Mouse (Mus musculus) erythroblast, embryonic 14.5 days (primary cell): ENCODE results near the gene 4921507P07Rik. TPM values are rescaled to one million over a fixed set of nuclear protein-coding genes. Genes with fewer than 3 reads are reported as not detected.
"Not testable (repeated sequence)": the region's sequence is repeated elsewhere in the genome, so short reads cannot be mapped to it uniquely, and the experiment has no call there.

Experiments
- H3K27me3 ChIP-seq: 2 replicates; pipeline ENCODE4 v1.6.1; 2012; ENCODE audit warnings: inconsistent platforms; ENCODE audit not compliant: control insufficient read depth
- H3K36me3 ChIP-seq: 2 replicates; pipeline ENCODE4 v1.6.1; 2012; ENCODE audit warnings: mild to moderate bottlenecking, inconsistent platforms; ENCODE audit not compliant: control insufficient read depth
- H3K4me1 ChIP-seq: 2 replicates; pipeline ENCODE4 v1.6.1; 2012; ENCODE audit warnings: inconsistent platforms; ENCODE audit not compliant: control insufficient read depth
- H3K4me3 ChIP-seq: replicated peaks from 2 replicates; pipeline ENCODE3; 2012; ENCODE audit warnings: moderate library complexity, mild to moderate bottlenecking, inconsistent platforms
- H3K9me3 ChIP-seq: 2 replicates; pipeline ENCODE4 v1.6.1; 2012; ENCODE audit warnings: low read length, inconsistent platforms, mixed read lengths; ENCODE audit not compliant: control insufficient read depth
- GATA1 ChIP-seq: IDR thresholded peaks from 2 replicates; pipeline ENCODE4 v1.6.1; 2012; ENCODE audit warnings: low read length, inconsistent platforms, mixed read lengths
- TAL1 ChIP-seq: IDR thresholded peaks from 3 replicates; pipeline ENCODE4 v1.6.1; 2012; ENCODE audit warnings: low read length, inconsistent platforms, mixed read lengths
- polyA plus RNA-seq: library from polyadenylated mRNA; stranded (reverse); fragments of >175 nt; gene quantifications from 2 replicates; pipeline ENCODE4 v1.2.3, GENCODE M21; 2012

Gene 4921507P07Rik
- polyA plus RNA-seq, 1 experiment = not detected

- Histone ChIP-seq H3K4me1 (peaks cover 23% of the 10 kb centered on the region), H3K4me3 (no peak overlapping the region), H3K27me3 (no peaks in the 10 kb centered on the region), H3K36me3 (peaks cover 19% of the 10 kb centered on the region), H3K9me3 (no peaks in the 10 kb centered on the region)
- no peak for TF ChIP-seq TAL1
- no peak for TF ChIP-seq GATA1
Measured at GRCm38 (mm10) chr6:50563651-50564050, 32.8 kb downstream of the 4921507P07Rik start.

- TF ChIP-seq GATA1 (no peak), TAL1 (no peak)
- Histone ChIP-seq H3K27me3 (no peaks in the 10 kb centered on the region), H3K9me3 (no peaks in the 10 kb centered on the region), H3K4me1 (peaks cover 20% of the 10 kb centered on the region), H3K4me3 (no peak overlapping the region), H3K36me3 (peaks cover 19% of the 10 kb centered on the region)
Measured at GRCm38 (mm10) chr6:50562421-50562820, 34.0 kb downstream of the 4921507P07Rik start.

DNA sequence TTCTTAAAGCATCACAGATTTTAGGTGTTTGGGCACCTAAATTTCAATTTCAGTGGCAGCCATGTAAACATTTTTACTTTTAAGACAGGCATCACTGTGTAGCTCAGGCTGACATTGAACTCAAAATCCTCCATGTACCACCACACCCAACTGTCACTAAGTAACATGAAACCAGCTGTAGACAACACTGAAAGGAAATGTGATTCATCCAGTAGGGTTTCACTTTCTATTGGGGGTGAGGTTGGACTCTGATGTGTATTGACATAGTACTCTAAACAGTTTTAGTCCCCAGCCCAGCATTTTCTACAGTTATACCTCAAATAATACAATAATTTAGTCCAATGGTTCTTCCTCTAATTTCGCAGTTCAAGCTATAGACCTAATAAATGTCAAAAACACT, 35.7 kb downstream of the 4921507P07Rik start:
- peaks cover 8% of the 10 kb centered on the region for H3K4me1 ChIP-seq
- peaks cover 19% of the 10 kb centered on the region for H3K36me3 ChIP-seq
- TF ChIP-seq GATA1 = no peak
- TF ChIP-seq TAL1 = no peak
- no peaks in the 10 kb centered on the region for H3K27me3 ChIP-seq
- no peaks in the 10 kb centered on the region for H3K9me3 ChIP-seq
- H3K4me3 ChIP-seq = no peak overlapping the region

- no peak for TF ChIP-seq GATA1
- TF ChIP-seq TAL1 = no peak
- H3K4me3 ChIP-seq = no peak overlapping the region
- H3K27me3 ChIP-seq = no peaks in the 10 kb centered on the region
Measured at GRCm38 (mm10) chr6:50558877-50559276, 37.6 kb downstream of the 4921507P07Rik start.

DNA sequence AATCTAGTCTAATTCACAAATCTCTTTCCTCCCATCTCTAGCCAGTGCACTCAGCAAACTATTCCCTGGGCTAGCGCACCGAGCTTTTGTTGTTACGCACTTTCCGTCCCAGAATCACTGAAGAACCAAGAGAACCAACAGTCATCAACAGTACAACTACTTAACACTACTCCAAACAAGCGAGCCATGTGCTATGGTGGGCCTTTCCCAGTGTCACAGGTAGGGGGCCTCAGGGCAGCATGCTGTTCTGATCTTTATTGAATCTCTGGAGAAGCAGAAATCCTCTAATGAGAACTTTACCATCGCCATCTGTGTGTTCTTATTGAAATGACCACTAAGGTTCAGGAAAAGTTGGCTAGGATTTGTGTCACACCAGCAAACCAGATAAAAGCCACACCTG, 38.9 kb downstream of the 4921507P07Rik start:
- no peak overlapping the region for H3K4me3 ChIP-seq
- no peaks in the 10 kb centered on the region for H3K27me3 ChIP-seq
- no peaks in the 10 kb centered on the region for H3K9me3 ChIP-seq
- TF ChIP-seq GATA1 (no peak), TAL1 (no peak)
- no peaks in the 10 kb centered on the region; the same call in 1 of the 2 replicates for H3K4me1 ChIP-seq
- peaks cover 4% of the 10 kb centered on the region for H3K36me3 ChIP-seq

More at GRCm38 (mm10) chr6:50558877-50559276, 37.6 kb downstream of the 4921507P07Rik start:
- peaks cover 14% of the 10 kb centered on the region for H3K36me3 ChIP-seq
- no peaks in the 10 kb centered on the region; the same call in 1 of the 2 replicates for H3K4me1 ChIP-seq
- H3K9me3 ChIP-seq = no peaks in the 10 kb centered on the region

DNA sequence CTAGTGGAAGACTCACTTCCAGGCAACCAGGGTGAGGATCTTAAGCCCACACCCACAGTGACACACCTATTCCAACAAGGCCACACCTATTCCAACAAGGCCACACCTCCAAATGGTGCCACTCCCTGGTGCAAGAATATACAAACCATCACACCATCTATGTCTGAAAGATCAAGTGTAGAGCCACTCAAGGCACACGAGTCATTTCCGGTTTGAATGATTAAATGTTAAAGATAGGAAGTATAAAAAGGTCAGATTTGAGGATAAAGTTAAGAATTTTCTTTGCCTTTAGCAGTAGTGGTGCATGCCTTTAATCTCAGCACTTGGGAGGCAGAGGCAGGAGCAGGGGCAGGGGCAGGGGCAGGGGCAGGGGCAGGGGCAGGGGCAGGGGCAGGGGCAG, 42.2 kb downstream of the 4921507P07Rik start:
- not testable (repeated sequence) for H3K4me1 ChIP-seq, H3K9me3 ChIP-seq, H3K4me3 ChIP-seq, H3K36me3 ChIP-seq, H3K27me3 ChIP-seq

DNA sequence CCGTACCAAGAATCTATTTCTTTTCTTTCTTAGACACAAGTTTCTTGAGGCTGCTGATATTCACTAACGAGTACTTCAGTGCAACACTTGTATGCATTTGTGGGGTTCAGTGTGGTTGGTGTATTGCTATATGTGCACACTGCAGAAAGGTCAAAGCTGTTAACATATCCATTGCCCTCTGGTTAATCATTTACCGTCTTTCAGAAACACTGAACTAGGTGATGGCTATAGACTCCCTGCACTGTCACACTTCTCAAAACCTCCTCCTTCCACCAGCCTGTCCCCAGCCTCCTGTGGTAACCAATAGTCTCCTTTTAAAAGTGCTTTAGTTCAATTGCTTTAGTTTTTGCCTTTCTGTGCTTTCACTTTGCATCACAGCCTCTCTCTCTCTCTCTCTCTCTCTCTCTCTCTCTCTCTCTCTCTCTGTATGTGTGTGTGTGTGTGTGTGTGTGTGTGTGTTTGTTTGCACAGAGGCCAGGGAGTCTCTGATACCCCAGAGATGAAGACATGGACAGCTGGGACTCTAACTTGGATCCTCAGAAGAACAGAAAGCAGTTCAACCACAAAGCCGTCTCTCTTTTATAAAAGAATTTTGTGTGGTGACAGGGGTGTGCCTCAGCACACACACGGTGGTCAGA, 43.4 kb downstream of the 4921507P07Rik start:
- Histone ChIP-seq H3K4me3 (no peak overlapping the region), H3K9me3 (no peaks in the 10 kb centered on the region), H3K27me3 (no peaks in the 10 kb centered on the region), H3K4me1 (no peaks in the 10 kb centered on the region; the same call in 1 of the 2 replicates), H3K36me3 (no peaks in the 10 kb centered on the region)
- TF ChIP-seq TAL1 (no peak), GATA1 (no peak)

DNA sequence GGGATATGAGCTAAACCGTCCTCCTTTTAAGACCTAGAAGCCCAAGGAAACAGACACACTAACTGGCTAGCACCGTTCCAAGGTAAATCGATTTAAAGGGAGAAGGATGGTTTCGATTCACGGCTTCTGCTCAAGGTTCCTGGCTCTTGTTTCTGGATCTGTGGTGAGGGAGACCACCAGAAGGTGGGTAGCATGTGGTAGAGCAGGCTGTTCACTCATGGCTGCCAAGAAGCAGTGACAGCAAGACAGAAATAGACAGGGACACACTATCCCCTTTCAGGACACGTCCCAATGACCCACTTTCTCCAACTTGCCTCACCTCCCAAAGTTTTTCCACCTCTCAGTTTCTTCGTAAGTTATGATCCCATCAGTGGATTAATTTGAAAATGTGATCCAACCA, 46.6 kb downstream of the 4921507P07Rik start:
- Histone ChIP-seq H3K4me1 (no peaks in the 10 kb centered on the region; the same call in none of the 2 replicates), H3K27me3 (no peaks in the 10 kb centered on the region), H3K9me3 (no peaks in the 10 kb centered on the region), H3K36me3 (no peaks in the 10 kb centered on the region), H3K4me3 (no peak overlapping the region)
- TF ChIP-seq GATA1 = no peak
- TF ChIP-seq TAL1 = no peak

- H3K4me3 ChIP-seq = no peak overlapping the region
- no peaks in the 10 kb centered on the region for H3K36me3 ChIP-seq
- no peaks in the 10 kb centered on the region for H3K9me3 ChIP-seq
- H3K27me3 ChIP-seq = no peaks in the 10 kb centered on the region
- no peaks in the 10 kb centered on the region; the same call in 1 of the 2 replicates for H3K4me1 ChIP-seq
- no peak for TF ChIP-seq TAL1
- TF ChIP-seq GATA1 = no peak
Measured at GRCm38 (mm10) chr6:50549051-50549450, 47.4 kb downstream of the 4921507P07Rik start.
